Mouse (Mus musculus): ENCODE data around the gene Arhgap35. TPM values are rescaled to one million over a fixed set of nuclear protein-coding genes. Genes with fewer than 3 reads are reported as not detected.

The Arhgap35 gene
- polyA plus RNA-seq, 1 experiment = 25.7 TPM

- 93% methylated on average over 8 of the region's 8 CpGs for WGBS
- TF ChIP-seq POLR2A (IDR thresholded peaks at IDR 0.05; ENCODE audit: low read depth, low read length) = no peak
- no peak for TF ChIP-seq CTCF (conservative IDR thresholded peaks at IDR 0.05; ENCODE audit: insufficient read depth, insufficient read length, low read depth, low read length)
- H3K4me1 ChIP-seq (ENCODE audit: control insufficient read depth, insufficient read depth, low read length) = no peaks in the 10 kb centered on the region
- H3K36me3 ChIP-seq (ENCODE audit: control insufficient read depth, insufficient read depth, low read length) = no peaks in the 10 kb centered on the region
- peaks cover 5% of the 10 kb centered on the region for H3K27me3 ChIP-seq (replicated peaks; ENCODE audit: control insufficient read depth, insufficient read depth, low read length)
- DNase-seq = no peak
- no peak within 1 kb of the TSS for H3K27ac ChIP-seq (ENCODE audit: insufficient read depth, low read depth, low read length)
- H3K4me3 ChIP-seq (ENCODE audit: insufficient read depth, low read depth, low read length) = no peak within 1 kb of the TSS
Measured at GRCm38 (mm10) chr7:16477628-16478027, 137.2 kb downstream of the Arhgap35 start, which contains the start of gene Npas1. TSS of gene Npas1 (minus strand) at chr7:16477728.

GRCm38 (mm10) chr7:16476600-16476989 is 138.2 kb downstream of the Arhgap35 start:
- DNase-seq = peak; percentile 17
- Histone ChIP-seq H3K27me3 (replicated peaks; ENCODE audit: control insufficient read depth, insufficient read depth, low read length) (peaks cover 5% of the 10 kb centered on the region), H3K36me3 (ENCODE audit: control insufficient read depth, insufficient read depth, low read length) (no peaks in the 10 kb centered on the region), H3K4me1 (ENCODE audit: control insufficient read depth, insufficient read depth, low read length) (no peaks in the 10 kb centered on the region), H3K4me3 (ENCODE audit: insufficient read depth, low read depth, low read length) (no peak overlapping the region), H3K27ac (ENCODE audit: insufficient read depth, low read depth, low read length) (no peak overlapping the region)
- no peak for TF ChIP-seq CTCF (conservative IDR thresholded peaks at IDR 0.05; ENCODE audit: insufficient read depth, insufficient read length, low read depth, low read length)
- no peak for TF ChIP-seq POLR2A (IDR thresholded peaks at IDR 0.05; ENCODE audit: low read depth, low read length)
- WGBS = 3% methylated on average over 34 of the region's 34 CpGs

- peaks cover 5% of the 10 kb centered on the region for H3K27me3 ChIP-seq (replicated peaks; ENCODE audit: control insufficient read depth, insufficient read depth, low read length)
- H3K4me1 ChIP-seq (ENCODE audit: control insufficient read depth, insufficient read depth, low read length) = no peaks in the 10 kb centered on the region
- no peaks in the 10 kb centered on the region for H3K36me3 ChIP-seq (ENCODE audit: control insufficient read depth, insufficient read depth, low read length)
- no peak for DNase-seq
- TF ChIP-seq CTCF (conservative IDR thresholded peaks at IDR 0.05; ENCODE audit: insufficient read depth, insufficient read length, low read depth, low read length) (no peak), POLR2A (IDR thresholded peaks at IDR 0.05; ENCODE audit: low read depth, low read length) (no peak)
- 2% methylated on average over 59 of the region's 59 CpGs for WGBS
- no peak overlapping the region for H3K27ac ChIP-seq (ENCODE audit: insufficient read depth, low read depth, low read length)
- H3K4me3 ChIP-seq (ENCODE audit: insufficient read depth, low read depth, low read length) = no peak overlapping the region
Measured at GRCm38 (mm10) chr7:16475764-16476599, 138.8 kb downstream of the Arhgap35 start.

- no peak for TF ChIP-seq POLR2A (IDR thresholded peaks at IDR 0.05; ENCODE audit: low read depth, low read length)
- TF ChIP-seq CTCF (conservative IDR thresholded peaks at IDR 0.05; ENCODE audit: insufficient read depth, insufficient read length, low read depth, low read length) = no peak
- 3% methylated on average over 23 of the region's 23 CpGs for WGBS
- no peaks in the 10 kb centered on the region for H3K36me3 ChIP-seq (ENCODE audit: control insufficient read depth, insufficient read depth, low read length)
- peaks cover 5% of the 10 kb centered on the region for H3K27me3 ChIP-seq (replicated peaks; ENCODE audit: control insufficient read depth, insufficient read depth, low read length)
- no peaks in the 10 kb centered on the region for H3K4me1 ChIP-seq (ENCODE audit: control insufficient read depth, insufficient read depth, low read length)
- DNase-seq = no peak
- H3K4me3 ChIP-seq (ENCODE audit: insufficient read depth, low read depth, low read length) = no peak overlapping the region
- H3K27ac ChIP-seq (ENCODE audit: insufficient read depth, low read depth, low read length) = no peak overlapping the region
Measured at GRCm38 (mm10) chr7:16475321-16475720, 139.5 kb downstream of the Arhgap35 start.

- WGBS = 7% methylated on average over 33 of the region's 33 CpGs
- DNase-seq = peak; percentile 24
Measured at GRCm38 (mm10) chr7:16474445-16474844, 140.3 kb downstream of the Arhgap35 start.

GRCm38 (mm10) chr7:16473847-16474246 is 140.9 kb downstream of the Arhgap35 start:
- 53% methylated on average over 8 of the region's 8 CpGs for WGBS
- H3K27me3 ChIP-seq (replicated peaks; ENCODE audit: control insufficient read depth, insufficient read depth, low read length) = peaks cover 5% of the 10 kb centered on the region
- H3K27ac ChIP-seq (ENCODE audit: insufficient read depth, low read depth, low read length) = no peak overlapping the region
- TF ChIP-seq CTCF (conservative IDR thresholded peaks at IDR 0.05; ENCODE audit: insufficient read depth, insufficient read length, low read depth, low read length) (no peak), POLR2A (IDR thresholded peaks at IDR 0.05; ENCODE audit: low read depth, low read length) (no peak)
- no peak for DNase-seq
- H3K36me3 ChIP-seq (ENCODE audit: control insufficient read depth, insufficient read depth, low read length) = no peaks in the 10 kb centered on the region
- H3K4me3 ChIP-seq (ENCODE audit: insufficient read depth, low read depth, low read length) = no peak overlapping the region
- no peaks in the 10 kb centered on the region for H3K4me1 ChIP-seq (ENCODE audit: control insufficient read depth, insufficient read depth, low read length)

More at GRCm38 (mm10) chr7:16474445-16474844, 140.3 kb downstream of the Arhgap35 start:
- H3K4me3 ChIP-seq (ENCODE audit: insufficient read depth, low read depth, low read length) = no peak overlapping the region
- H3K4me1 ChIP-seq (ENCODE audit: control insufficient read depth, insufficient read depth, low read length) = no peaks in the 10 kb centered on the region
- H3K27me3 ChIP-seq (replicated peaks; ENCODE audit: control insufficient read depth, insufficient read depth, low read length) = peaks cover 5% of the 10 kb centered on the region
- H3K36me3 ChIP-seq (ENCODE audit: control insufficient read depth, insufficient read depth, low read length) = no peaks in the 10 kb centered on the region
- no peak overlapping the region for H3K27ac ChIP-seq (ENCODE audit: insufficient read depth, low read depth, low read length)
- TF ChIP-seq CTCF (conservative IDR thresholded peaks at IDR 0.05; ENCODE audit: insufficient read depth, insufficient read length, low read depth, low read length) (no peak), POLR2A (IDR thresholded peaks at IDR 0.05; ENCODE audit: low read depth, low read length) (no peak)

GRCm38 (mm10) chr7:16472116-16472709 is 142.6 kb downstream of the Arhgap35 start:
- TF ChIP-seq CTCF (conservative IDR thresholded peaks at IDR 0.05; ENCODE audit: insufficient read depth, insufficient read length, low read depth, low read length) = no peak
- TF ChIP-seq POLR2A (IDR thresholded peaks at IDR 0.05; ENCODE audit: low read depth, low read length) = no peak
- Histone ChIP-seq H3K27me3 (replicated peaks; ENCODE audit: control insufficient read depth, insufficient read depth, low read length) (peaks cover 5% of the 10 kb centered on the region), H3K27ac (ENCODE audit: insufficient read depth, low read depth, low read length) (no peak overlapping the region), H3K4me1 (ENCODE audit: control insufficient read depth, insufficient read depth, low read length) (no peaks in the 10 kb centered on the region), H3K36me3 (ENCODE audit: control insufficient read depth, insufficient read depth, low read length) (no peaks in the 10 kb centered on the region), H3K4me3 (ENCODE audit: insufficient read depth, low read depth, low read length) (no peak overlapping the region)
- 26% methylated on average over 17 of the region's 17 CpGs for WGBS
- DNase-seq = no peak
